Mouse (Mus musculus) testis, adult 10 weeks (tissue): ENCODE measurements around the gene Lsm14b. TPM values are rescaled to one million over a fixed set of nuclear protein-coding genes. Genes with fewer than 3 reads are reported as not detected.

Experiments
- polyA plus RNA-seq: library from polyadenylated mRNA; stranded (reverse); fragments of 350-450 nt; fragmentation: Illumina TruSeq; extraction: RNeasy Lipid Tissue Mini Kit (QIAGEN cat#74804); gene quantifications from one replicate; pipeline ENCODE4 v1.2.3, GENCODE M21; 2014; ENCODE audit warnings: low read depth, low replicate concordance

Lsm14b gene
- polyA plus RNA-seq = 42.6 TPM

DNA sequence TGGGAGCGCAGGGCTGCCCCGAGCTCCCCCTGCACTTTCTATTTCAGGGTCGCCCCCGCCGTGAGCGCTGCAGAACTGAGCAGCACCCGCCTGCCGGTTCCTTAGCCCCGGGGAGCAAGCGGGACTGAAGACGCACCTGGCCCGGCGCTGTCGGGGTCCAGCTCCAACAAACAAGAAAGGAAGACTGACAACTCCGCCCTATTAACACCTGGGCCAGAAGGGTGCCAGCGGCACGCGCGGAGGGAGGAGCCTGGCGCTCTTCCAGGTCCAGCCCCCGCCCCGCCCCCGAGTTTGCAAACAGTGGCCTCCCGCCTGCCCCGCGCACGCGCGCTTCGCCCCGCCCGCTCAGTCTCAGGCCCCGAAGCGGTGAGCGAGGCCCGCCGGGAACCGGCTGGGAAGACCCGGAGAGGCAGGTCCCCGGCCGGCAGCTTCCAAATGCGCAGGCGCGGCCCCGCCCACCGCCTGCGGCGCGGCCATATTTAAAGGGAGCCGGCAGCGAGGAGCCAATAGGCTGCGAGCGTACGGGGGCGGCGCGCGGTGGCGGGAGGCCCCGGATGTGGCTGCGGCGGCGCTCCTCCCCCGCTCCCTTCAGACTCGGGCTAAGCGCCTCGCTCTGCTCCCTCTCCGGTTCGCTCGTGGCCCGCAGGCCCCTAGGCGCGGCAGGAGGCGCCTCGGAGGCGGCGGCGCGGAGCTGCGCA, at the start of gene Lsm14b:
Gene Lsm14b (plus strand): TSS at position 587 of the 698 bp plus-strand sequence.

DNA sequence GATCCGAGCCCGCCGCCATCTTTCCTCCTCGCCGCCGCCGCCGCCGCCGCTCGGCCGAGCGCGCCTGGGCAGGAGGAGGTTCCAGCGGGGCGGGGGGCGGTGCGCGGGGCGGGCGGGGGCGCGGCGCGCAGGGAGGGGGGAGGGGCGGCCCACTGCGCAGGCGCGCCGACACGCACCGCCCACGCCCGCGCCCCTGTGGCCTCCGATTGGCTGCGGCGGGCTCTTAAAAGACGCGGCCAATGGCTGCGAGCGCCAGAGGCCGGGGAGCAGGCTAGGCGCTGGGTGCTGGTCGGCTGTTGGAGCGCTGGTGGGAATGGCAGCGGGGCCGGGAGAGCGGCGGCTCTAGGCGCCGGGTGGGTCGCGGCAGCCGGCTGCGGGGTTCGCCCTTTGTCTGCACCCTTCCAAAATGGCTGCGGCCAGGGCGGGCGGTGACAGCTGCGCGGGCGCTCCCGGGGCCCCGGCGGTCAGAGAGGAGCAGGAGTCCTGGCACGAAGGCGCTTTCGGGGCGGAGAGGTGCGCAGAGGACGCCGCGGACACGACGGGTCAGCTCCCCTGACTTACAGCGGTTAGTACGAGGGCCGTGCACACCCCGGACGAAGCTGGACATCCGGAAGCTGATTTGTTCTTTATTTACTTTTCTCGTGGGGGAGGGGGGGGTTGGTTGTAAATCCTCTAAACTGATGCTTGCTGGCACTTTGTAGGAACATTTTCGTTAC, 48.0 kb upstream of the Lsm14b start, which contains the start of gene Taf4:
Gene Taf4 (minus strand): TSS at position 19 of the 716 bp plus-strand sequence.

DNA sequence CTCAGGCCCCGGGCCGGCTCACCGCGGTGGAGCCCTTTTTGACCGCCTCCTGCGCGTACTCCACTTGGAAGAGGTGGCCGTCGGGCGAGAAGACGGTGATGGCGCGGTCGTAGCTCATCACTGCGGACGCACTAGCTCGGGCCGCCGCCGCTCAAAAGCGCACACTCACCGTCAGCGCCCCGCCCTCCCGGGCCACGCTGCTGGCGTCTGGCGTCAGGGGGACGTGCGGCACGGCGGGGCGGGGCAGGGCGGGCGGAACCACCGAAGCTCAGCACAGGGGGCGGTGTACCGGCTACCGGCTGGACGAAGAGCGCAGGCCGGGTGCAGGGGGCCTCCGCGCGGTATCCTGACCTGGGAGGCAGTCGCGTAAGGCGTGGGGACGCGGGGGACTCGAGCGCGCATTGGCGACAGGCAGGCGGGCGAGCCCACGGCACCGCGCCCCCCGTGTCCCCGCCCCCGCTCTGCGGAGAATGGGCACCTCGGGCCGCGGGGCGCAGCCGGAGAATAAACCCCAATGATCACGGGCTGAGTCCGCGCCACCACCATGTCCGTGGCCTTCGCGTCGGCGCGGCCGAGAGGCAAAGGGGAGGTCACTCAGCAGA, 17.6 kb downstream of the Lsm14b start, which contains the start of the genes Psma7 and Ss18l1:
Gene Psma7 (minus strand): TSS at position 178 of the 602 bp plus-strand sequence.
Gene Ss18l1 (plus strand): TSS at position 254 of the 602 bp plus-strand sequence.

DNA sequence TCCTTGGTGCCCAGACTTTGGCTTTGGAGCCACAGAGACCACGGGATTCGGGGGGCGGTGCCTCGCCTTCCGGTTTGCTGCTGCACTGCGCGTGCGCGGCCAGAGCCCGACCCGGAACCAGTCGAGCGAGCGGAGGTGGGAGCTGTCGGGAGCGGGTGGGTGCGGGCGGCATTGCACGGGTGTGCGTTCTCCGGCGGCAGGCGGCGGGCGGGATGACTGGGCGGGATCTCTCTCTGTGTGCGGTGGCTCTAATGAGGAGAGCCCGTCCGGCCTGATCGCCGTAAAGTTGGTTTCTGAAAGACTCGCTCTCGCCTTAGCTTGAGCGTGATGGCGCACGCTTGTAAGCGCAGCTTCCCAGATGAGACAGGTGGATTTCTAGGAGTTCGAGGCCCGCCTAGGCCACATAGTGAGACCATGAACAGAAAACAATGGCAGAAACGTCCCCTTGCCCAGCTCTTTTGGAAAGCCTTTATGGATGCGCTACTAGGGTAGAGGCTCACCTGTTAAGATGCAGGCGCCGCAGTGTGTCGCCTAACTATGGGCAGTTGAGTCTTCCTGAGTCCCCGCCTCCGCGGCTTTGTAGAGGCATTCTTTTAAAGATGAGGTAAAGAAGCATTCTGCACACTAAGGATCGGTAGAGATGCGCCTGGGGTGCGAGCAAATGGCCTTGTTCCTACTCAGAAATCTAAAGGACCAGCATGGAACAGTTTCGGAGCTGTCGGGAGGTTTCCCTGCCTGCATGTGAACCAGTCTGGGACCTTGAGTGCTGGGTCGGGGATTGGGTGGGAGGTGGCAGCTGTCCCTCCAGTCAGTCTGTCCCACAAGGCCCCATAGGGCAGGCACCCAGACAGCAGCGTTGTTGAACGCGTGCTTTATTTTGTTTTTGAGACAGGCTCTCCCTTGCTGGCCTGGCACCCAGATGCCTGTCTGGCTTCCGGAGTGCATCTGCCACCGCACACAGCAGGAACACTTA, 46.0 kb downstream of the Lsm14b start, which contains the start of gene Mtg2:
Gene Mtg2 (plus strand): TSS at position 108 of the 973 bp plus-strand sequence.

Other genes with a start within 250 kb of the Lsm14b start
- 5.4 TPM for gene Taf4, start 48.3 kb upstream of the Lsm14b start, polyA plus RNA-seq
- gene Psma7, start 17.4 kb downstream of the Lsm14b start, polyA plus RNA-seq = 21.7 TPM
- 3.4 TPM for gene Ss18l1, start 17.5 kb downstream of the Lsm14b start, polyA plus RNA-seq
- 1.1 TPM for gene Mtg2, start 45.6 kb downstream of the Lsm14b start, polyA plus RNA-seq
- gene Hrh3, start 79.5 kb downstream of the Lsm14b start, polyA plus RNA-seq = not detected
- gene Osbpl2, start 94.3 kb downstream of the Lsm14b start, polyA plus RNA-seq = 29.3 TPM
- gene Adrm1, start 146.5 kb downstream of the Lsm14b start, polyA plus RNA-seq = 20.2 TPM
- gene Lama5, start 200.9 kb downstream of the Lsm14b start, polyA plus RNA-seq = 0.35 TPM
- 56.7 TPM for gene Rps21, start 232.4 kb downstream of the Lsm14b start, polyA plus RNA-seq
- 10.9 TPM for gene Cables2, start 248.5 kb downstream of the Lsm14b start, polyA plus RNA-seq